Mouse (Mus musculus) lung, postnatal 0 days (tissue): ENCODE measurements around the gene Hmox1.

Experiments used
- CTCF ChIP-seq: IDR thresholded peaks from 2 replicates; pipeline ENCODE4 v1.5.1; 2016; ENCODE audit warnings: antibody characterized with exemption, mild to moderate bottlenecking
- EP300 ChIP-seq: IDR thresholded peaks from 2 replicates; pipeline ENCODE4 v1.6.1; 2016; ENCODE audit warnings: antibody characterized with exemption, mild to moderate bottlenecking, control low read depth

DNA sequence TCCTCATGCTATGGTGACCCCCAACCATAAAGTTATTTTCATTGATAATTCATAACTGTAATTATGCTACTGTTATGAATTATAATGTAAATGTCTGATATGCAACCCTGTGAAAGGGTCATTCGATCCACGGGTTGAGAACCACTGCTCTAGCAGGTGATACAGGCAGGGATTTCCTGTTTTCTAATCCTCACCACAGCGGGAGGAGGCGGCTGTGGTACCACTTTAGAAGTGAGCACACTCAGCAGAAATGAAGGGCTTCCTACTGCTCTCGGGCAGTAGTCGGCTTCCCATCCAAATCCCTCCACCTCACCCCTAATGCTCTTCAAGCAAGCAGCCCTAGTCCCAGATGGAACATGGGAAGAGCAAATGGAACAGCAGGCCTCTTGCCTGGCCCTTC lies 33.4 kb upstream of the Hmox1 start:
- no peak for TF ChIP-seq CTCF
- TF ChIP-seq EP300 = no peak
